Mouse (Mus musculus): Measurements from ENCODE around the gene Dhtkd1.

Gene Dhtkd1

GRCm38 (mm10) chr2:5931938-5932337 lies 10.7 kb downstream of the Dhtkd1 start:
- DNase-seq (ENCODE audit: low read depth, low spot score): no peak

- no peak for DNase-seq (ENCODE audit: low read depth, low spot score)
Measured at GRCm38 (mm10) chr2:5930291-5931054, 12.1 kb downstream of the Dhtkd1 start.

GRCm38 (mm10) chr2:5929793-5930192 lies 12.8 kb downstream of the Dhtkd1 start:
- DNase-seq (ENCODE audit: low read depth, low spot score): no peak

GRCm38 (mm10) chr2:5927481-5927880 lies 15.1 kb downstream of the Dhtkd1 start:
- DNase-seq (ENCODE audit: low read depth, low spot score): no peak

GRCm38 (mm10) chr2:5923786-5924185 lies 18.8 kb downstream of the Dhtkd1 start:
- no peak for DNase-seq (ENCODE audit: low read depth, low spot score)

- DNase-seq (ENCODE audit: low read depth, low spot score): no peak
Measured at GRCm38 (mm10) chr2:5922823-5923222, 19.8 kb downstream of the Dhtkd1 start.

GRCm38 (mm10) chr2:5911282-5911965 lies 31.2 kb downstream of the Dhtkd1 start:
- DNase-seq (ENCODE audit: low read depth, low spot score): no peak

GRCm38 (mm10) chr2:5906625-5907024 lies 36.0 kb downstream of the Dhtkd1 start:
- DNase-seq (ENCODE audit: low read depth, low spot score): peak; percentile 9

- no peak for DNase-seq (ENCODE audit: low read depth, low spot score)
Measured at GRCm38 (mm10) chr2:5906092-5906491, 36.5 kb downstream of the Dhtkd1 start.

- no peak for DNase-seq (ENCODE audit: low read depth, low spot score)
Measured at GRCm38 (mm10) chr2:5900145-5900544, 42.4 kb downstream of the Dhtkd1 start.

- DNase-seq (ENCODE audit: low read depth, low spot score): peak; percentile 98
Measured at GRCm38 (mm10) chr2:5894843-5895570, 47.6 kb downstream of the Dhtkd1 start, which contains the start of gene Sec61a2. Gene Sec61a2 (minus strand): TSS chr2:5895432.

- DNase-seq (ENCODE audit: low read depth, low spot score): no peak
Measured at GRCm38 (mm10) chr2:5894296-5894695, 48.3 kb downstream of the Dhtkd1 start.

- no peak for DNase-seq (ENCODE audit: low read depth, low spot score)
Measured at GRCm38 (mm10) chr2:5889412-5889811, 53.2 kb downstream of the Dhtkd1 start.

GRCm38 (mm10) chr2:5888865-5889264 lies 53.7 kb downstream of the Dhtkd1 start:
- DNase-seq (ENCODE audit: low read depth, low spot score): no peak

- DNase-seq (ENCODE audit: low read depth, low spot score): no peak
Measured at GRCm38 (mm10) chr2:5877446-5877845, 65.1 kb downstream of the Dhtkd1 start.

- no peak for DNase-seq (ENCODE audit: low read depth, low spot score)
Measured at GRCm38 (mm10) chr2:5869746-5870145, 72.8 kb downstream of the Dhtkd1 start.

GRCm38 (mm10) chr2:5867681-5868080 lies 74.9 kb downstream of the Dhtkd1 start:
- no peak for DNase-seq (ENCODE audit: low read depth, low spot score)

- no peak for DNase-seq (ENCODE audit: low read depth, low spot score)
Measured at GRCm38 (mm10) chr2:5862834-5863233, 79.8 kb downstream of the Dhtkd1 start, which contains the start of gene Gm13199. Gene Gm13199 (minus strand): TSS chr2:5862934.

GRCm38 (mm10) chr2:5851866-5852265 lies 90.7 kb downstream of the Dhtkd1 start:
- no peak for DNase-seq (ENCODE audit: low read depth, low spot score)

- DNase-seq (ENCODE audit: low read depth, low spot score): no peak
Measured at GRCm38 (mm10) chr2:5851116-5851515, 91.5 kb downstream of the Dhtkd1 start.
